Mouse (Mus musculus) left cerebral cortex, adult 8-10 months (tissue): ENCODE data around the gene Stc2. TPM values are rescaled to one million over a fixed set of nuclear protein-coding genes. Genes with fewer than 3 reads are reported as not detected.

Source experiments
- DNase-seq, 2 experiments: peaks; one replicate each; pipeline ENCODE4 v3.0.0; 2022; ENCODE audit warnings: low spot score in 2 of 2
- total RNA-seq, 4 experiments: library from RNA; stranded (reverse); gene quantifications; 2 replicates each; pipeline ENCODE4 v1.2.4; 2022

Gene Stc2
- total RNA-seq, 4 experiments from 2014 or later, result 0.59 to 1.5 (median 1.4) TPM

- DNase-seq, result no peak
Measured at GRCm38 (mm10) chr11:31366421-31366820, 3.5 kb downstream of the Stc2 start.

- DNase-seq, result no peak
Measured at GRCm38 (mm10) chr11:31365981-31366380, 3.9 kb downstream of the Stc2 start.

GRCm38 (mm10) chr11:31365280-31365679, 4.6 kb downstream of the Stc2 start:
- DNase-seq, result no peak

- DNase-seq, result no peak
Measured at GRCm38 (mm10) chr11:31362856-31363255, 7.0 kb downstream of the Stc2 start.

GRCm38 (mm10) chr11:31362330-31362729, 7.5 kb downstream of the Stc2 start:
- DNase-seq, result no peak

GRCm38 (mm10) chr11:31361047-31361446, 8.8 kb downstream of the Stc2 start:
- no peak for DNase-seq

- DNase-seq, result no peak
Measured at GRCm38 (mm10) chr11:31359283-31359902, 10.5 kb downstream of the Stc2 start.

GRCm38 (mm10) chr11:31358453-31358852, 11.4 kb downstream of the Stc2 start:
- DNase-seq, result no peak

- no peak for DNase-seq
Measured at GRCm38 (mm10) chr11:31356866-31357265, 13.0 kb downstream of the Stc2 start.

GRCm38 (mm10) chr11:31355737-31356136, 14.1 kb downstream of the Stc2 start:
- DNase-seq, result no peak

GRCm38 (mm10) chr11:31354514-31354913, 15.4 kb downstream of the Stc2 start:
- DNase-seq, result no peak

Other genes with a start within 250 kb of the Stc2 start
- not detected for gene Gm17332, start 187.6 kb downstream of the Stc2 start, total RNA-seq